Mouse (Mus musculus) cerebellum, adult 2 months (tissue): ENCODE results near the gene Gm853.
"Not testable (repeated sequence)": the region's sequence is repeated elsewhere in the genome, so short reads cannot be mapped to it uniquely, and the experiment has no call there.

Experiments used
- CTCF ChIP-seq: fragments of 200-500 bp; IDR thresholded peaks from 2 replicates; pipeline ENCODE4 v1.5.1; 2011; ENCODE audit warnings: low read depth, mild to moderate bottlenecking, control low read depth, low read length, moderate library complexity, borderline replicate concordance; ENCODE audit not compliant: insufficient read depth
- POLR2A ChIP-seq: fragments of 200-500 bp; IDR thresholded peaks from 2 replicates; pipeline ENCODE4 v1.6.1; 2011; ENCODE audit warnings: low read length, control low read depth, borderline replicate concordance; ENCODE audit not compliant: insufficient read depth

GRCm38 (mm10) chr4:130243621-130244020 lies 21.4 kb upstream of the Gm853 start:
- not testable (repeated sequence) for TF ChIP-seq POLR2A, CTCF
